ENCODE assay signal across 21 mouse cellular contexts in the genomic region with DNA sequence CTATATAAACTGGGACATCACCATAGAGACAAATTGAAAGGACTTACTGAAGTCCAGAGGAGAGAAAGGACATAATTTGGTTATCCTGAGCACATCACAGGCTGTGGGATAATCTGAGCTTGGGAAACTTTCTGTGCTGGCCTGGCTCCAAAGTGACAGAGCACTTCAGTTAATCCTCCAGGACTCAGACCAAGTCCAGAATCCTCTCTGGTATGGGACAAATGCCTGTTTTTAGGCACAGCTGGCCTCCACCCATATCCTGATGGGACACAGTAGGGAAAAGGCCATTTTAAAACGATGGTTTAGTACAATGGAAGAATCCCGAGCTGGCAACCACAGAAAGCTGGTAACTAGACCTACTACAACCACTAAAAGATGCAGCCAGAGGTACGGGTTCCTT.
DNase-seq lines count a peak whose midpoint lies in the region; TF ChIP-seq lines count a peak whose summit lies in the region.
"Had no signal": no experiment of that assay in that cellular context is flagged by ENCODE, and none has a peak within 500 bp of the region (broad histone marks: within the 10 kb centered on the region; RNA-seq: fewer than 3 reads in every experiment).

No protein-coding gene starts in this region.

- WGBS in heart, adult 2 months, result 46% methylated on average over 3 of the region's 3 CpGs
- 73% methylated on average over 3 of the region's 3 CpGs for WGBS in heart, embryonic 10.5 days
- WGBS in cerebellum, adult 2 months, result 57% methylated on average over 3 of the region's 3 CpGs

- TF ChIP-seq POLR2A in heart, adult 2 months (IDR thresholded peaks at IDR 0.05; ENCODE audit: insufficient read depth, low read depth, low read length), result no peak
- TF ChIP-seq POLR2A in cerebellum, adult 2 months (IDR thresholded peaks at IDR 0.05; ENCODE audit: borderline replicate concordance, insufficient read depth, low read length), result no peak

- no peak overlapping the region for H3K27ac ChIP-seq in heart, adult 2 months
- no peak overlapping the region for H3K27ac ChIP-seq in heart, embryonic 10.5 days
- no peak overlapping the region for H3K27ac ChIP-seq in cerebellum, adult 2 months (ENCODE audit: insufficient read depth, low read length)
- H3K27ac ChIP-seq: embryonic facial prominence, embryonic 15.5 days; heart, embryonic 15.5 days; hindbrain, embryonic 15.5 days; intestine, embryonic 15.5 days; limb, embryonic 13.5 days; liver, embryonic 15.5 days had no signal

- intact Hi-C loops in heart, adult 2 months (cut with DNase I), result loop anchor here (5.0 kb wide), 1 partner anchor 54 kb away; no protein-coding TSS in a partner anchor

- H3K9ac ChIP-seq in heart, adult 2 months (ENCODE audit: low read depth, low read length), result no peak overlapping the region
- H3K9ac ChIP-seq: embryonic facial prominence, embryonic 15.5 days; heart, embryonic 15.5 days; hindbrain, embryonic 15.5 days; intestine, embryonic 15.5 days; limb, embryonic 13.5 days; liver, embryonic 15.5 days had no signal

- H3K4me3 ChIP-seq in heart, adult 2 months, result no peak overlapping the region
- no peak overlapping the region for H3K4me3 ChIP-seq in heart, embryonic 10.5 days
- H3K4me3 ChIP-seq in cerebellum, adult 2 months (replicated peaks; ENCODE audit: insufficient read depth, low read depth, low read length), result no peak overlapping the region
- H3K4me3 ChIP-seq: embryonic facial prominence, embryonic 15.5 days; heart, embryonic 15.5 days; hindbrain, embryonic 15.5 days; intestine, embryonic 15.5 days; limb, embryonic 13.5 days; liver, embryonic 15.5 days had no signal

- no peak for TF ChIP-seq CTCF in heart, adult 2 months (IDR thresholded peaks at IDR 0.05)
- no peak for TF ChIP-seq CTCF in cerebellum, adult 2 months (IDR thresholded peaks at IDR 0.05; ENCODE audit: borderline replicate concordance, insufficient read depth, low read depth, low read length)

- peak; percentile 48 to 62 for DNase-seq in heart, adult 2 months
- no peak for DNase-seq in heart, embryonic 10.5 days (ENCODE audit: low spot score)
- DNase-seq in urinary bladder, postnatal 14 days (ENCODE audit: low spot score), result peak; percentile 40
- no peak for DNase-seq in urinary bladder, adult 18-20 months (ENCODE audit: low spot score in 2 of 2)
- peak; percentile 59 to 72 for DNase-seq in heart, adult 9 months (ENCODE audit: low spot score in 2 of 2)
- DNase-seq in cerebellum, adult 2 months, result no peak
- no peak for DNase-seq in right cerebral cortex, postnatal 36 days (ENCODE audit: low spot score in 2 of 2)
- DNase-seq in left cerebral cortex, adult 11 months (ENCODE audit: low spot score), result no peak
- DNase-seq: cerebellum, adult 18-20 months; cerebellum, postnatal 36 days; lung, postnatal 4 days; right cerebral cortex, adult 18-20 months; spleen, adult 18-20 months; thymus, adult 18-20 months had no signal

- peaks cover 11% of the 10 kb centered on the region for H3K4me1 ChIP-seq in heart, adult 2 months (ENCODE audit: control insufficient read depth, insufficient read depth, low read length)
- H3K4me1 ChIP-seq in heart, embryonic 10.5 days, result peaks cover 16% of the 10 kb centered on the region; the same call in 1 of the 2 replicates
- no peaks in the 10 kb centered on the region for H3K4me1 ChIP-seq in cerebellum, adult 2 months (ENCODE audit: control insufficient read depth, insufficient read depth, low read length)
- H3K4me1 ChIP-seq: hindbrain, embryonic 15.5 days; intestine, embryonic 15.5 days; liver, embryonic 15.5 days had no signal

- H3K27me3 ChIP-seq in heart, adult 2 months (ENCODE audit: control insufficient read depth, insufficient read depth, low read length), result no peaks in the 10 kb centered on the region
- H3K27me3 ChIP-seq in heart, embryonic 10.5 days (ENCODE audit: insufficient read depth, poor library complexity, severe bottlenecking), result no peaks in the 10 kb centered on the region
- H3K27me3 ChIP-seq in cerebellum, adult 2 months (ENCODE audit: control insufficient read depth, insufficient read depth, low read length), result no peaks in the 10 kb centered on the region
- H3K27me3 ChIP-seq: CH12.LX; embryonic facial prominence, embryonic 15.5 days; heart, embryonic 15.5 days; hindbrain, embryonic 15.5 days; intestine, embryonic 15.5 days; limb, embryonic 13.5 days; liver, embryonic 15.5 days had no signal

- H3K9me3 ChIP-seq in heart, embryonic 10.5 days, result no peaks in the 10 kb centered on the region
- H3K9me3 ChIP-seq: embryonic facial prominence, embryonic 15.5 days; heart, embryonic 15.5 days; hindbrain, embryonic 15.5 days; intestine, embryonic 15.5 days; limb, embryonic 13.5 days; liver, embryonic 15.5 days had no signal

- H3K79me2 ChIP-seq in heart, adult 2 months (replicated peaks; ENCODE audit: control insufficient read depth, insufficient read depth, low read length), result no peaks in the 10 kb centered on the region

- no peak for TF ChIP-seq EP300 in heart, adult 2 months (IDR thresholded peaks at IDR 0.05; ENCODE audit: insufficient read depth, low read depth, low read length)

- peaks cover 8% of the 10 kb centered on the region for H3K36me3 ChIP-seq in heart, adult 2 months (ENCODE audit: control insufficient read depth, insufficient read depth, low read length)
- no peaks in the 10 kb centered on the region for H3K36me3 ChIP-seq in heart, embryonic 10.5 days
- H3K36me3 ChIP-seq: embryonic facial prominence, embryonic 15.5 days; heart, embryonic 15.5 days; hindbrain, embryonic 15.5 days; intestine, embryonic 15.5 days; limb, embryonic 13.5 days; liver, embryonic 15.5 days had no signal

Comparison
In these comparisons a context has a peak if more than half of its experiments do, and no peak if none do; other contexts are left out.
1. DNase-seq: peak in heart, adult 2 months (2 of 2), urinary bladder, postnatal 14 days (single experiment) and heart, adult 9 months (2 of 2); none in heart, embryonic 10.5 days (single experiment), urinary bladder, adult 18-20 months (0 of 2), cerebellum, adult 2 months (0 of 2), right cerebral cortex, postnatal 36 days (0 of 2) and left cerebral cortex, adult 11 months (single experiment).